Mouse (Mus musculus): Measurements from ENCODE around the gene Gli1. TPM values are rescaled to one million over a fixed set of nuclear protein-coding genes. Genes with fewer than 3 reads are reported as not detected.

Gli1 gene
- polyA plus RNA-seq (2012; rRNA removed): 2.0 and 3.2 TPM in 2 replicates

DNA sequence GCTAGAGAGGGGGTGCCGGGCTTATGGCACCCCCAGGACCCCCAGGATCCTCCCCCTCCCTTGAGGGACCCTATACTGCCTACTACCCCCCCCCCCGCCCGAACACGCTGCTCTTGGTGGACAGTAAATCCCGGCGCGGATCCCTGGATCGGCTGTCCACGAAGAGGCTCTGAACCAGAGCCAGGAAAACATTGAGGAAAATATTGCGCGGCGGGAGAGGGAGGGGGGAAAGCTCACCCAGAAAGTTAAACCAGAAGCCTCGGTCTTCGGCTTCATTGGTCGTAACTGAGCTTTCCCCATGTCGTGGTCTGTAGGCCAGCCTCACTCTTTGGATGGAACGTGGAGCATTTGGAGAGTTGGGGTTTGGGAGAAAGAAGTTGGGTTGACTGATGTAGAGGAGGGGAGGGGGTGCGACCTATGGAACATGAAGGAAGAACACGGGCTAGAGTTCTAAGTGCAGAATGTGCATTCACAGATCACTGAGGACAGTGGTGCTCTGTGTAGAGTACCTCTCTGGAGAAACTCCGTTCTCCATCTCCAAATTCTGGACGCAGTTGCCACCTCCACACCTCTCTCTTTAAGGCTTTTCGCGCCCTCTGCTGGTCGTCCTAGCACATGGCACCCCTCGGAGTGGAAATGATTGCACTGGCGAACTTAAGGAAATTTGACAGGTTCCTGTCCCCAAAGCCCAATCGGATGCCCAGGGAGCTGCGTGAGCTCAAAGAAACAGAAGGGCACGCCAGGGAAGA, at the start of gene Gli1:
TSS of gene Gli1 (minus strand) at position 84 of the 749 bp plus-strand sequence.
- peak; percentile 63 to 83 for DNase-seq (ENCODE audit: extremely low spot score in 1 of 2, low spot score in 1 of 2)

DNA sequence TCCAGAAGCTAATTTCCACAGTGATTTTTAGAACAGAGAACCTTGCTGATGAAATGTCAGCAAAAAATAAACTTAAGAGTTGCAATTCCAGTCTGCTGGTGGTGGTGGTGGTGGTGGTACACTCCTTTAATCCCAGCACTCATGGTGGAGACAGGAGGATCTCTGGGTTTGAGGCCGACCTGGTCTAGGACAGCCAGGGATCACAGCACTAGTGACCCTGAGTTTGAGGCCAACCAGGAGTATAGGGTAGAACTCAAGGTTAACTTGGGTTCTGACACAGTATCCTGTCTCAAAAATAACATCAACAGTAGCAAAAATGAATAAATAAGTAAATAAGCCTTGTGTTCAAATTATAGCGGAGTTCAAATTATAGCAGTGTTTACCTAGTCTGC, 40.0 kb upstream of the Gli1 start:
- no peak for DNase-seq (ENCODE audit: extremely low spot score in 1 of 2, low spot score in 1 of 2)

DNA sequence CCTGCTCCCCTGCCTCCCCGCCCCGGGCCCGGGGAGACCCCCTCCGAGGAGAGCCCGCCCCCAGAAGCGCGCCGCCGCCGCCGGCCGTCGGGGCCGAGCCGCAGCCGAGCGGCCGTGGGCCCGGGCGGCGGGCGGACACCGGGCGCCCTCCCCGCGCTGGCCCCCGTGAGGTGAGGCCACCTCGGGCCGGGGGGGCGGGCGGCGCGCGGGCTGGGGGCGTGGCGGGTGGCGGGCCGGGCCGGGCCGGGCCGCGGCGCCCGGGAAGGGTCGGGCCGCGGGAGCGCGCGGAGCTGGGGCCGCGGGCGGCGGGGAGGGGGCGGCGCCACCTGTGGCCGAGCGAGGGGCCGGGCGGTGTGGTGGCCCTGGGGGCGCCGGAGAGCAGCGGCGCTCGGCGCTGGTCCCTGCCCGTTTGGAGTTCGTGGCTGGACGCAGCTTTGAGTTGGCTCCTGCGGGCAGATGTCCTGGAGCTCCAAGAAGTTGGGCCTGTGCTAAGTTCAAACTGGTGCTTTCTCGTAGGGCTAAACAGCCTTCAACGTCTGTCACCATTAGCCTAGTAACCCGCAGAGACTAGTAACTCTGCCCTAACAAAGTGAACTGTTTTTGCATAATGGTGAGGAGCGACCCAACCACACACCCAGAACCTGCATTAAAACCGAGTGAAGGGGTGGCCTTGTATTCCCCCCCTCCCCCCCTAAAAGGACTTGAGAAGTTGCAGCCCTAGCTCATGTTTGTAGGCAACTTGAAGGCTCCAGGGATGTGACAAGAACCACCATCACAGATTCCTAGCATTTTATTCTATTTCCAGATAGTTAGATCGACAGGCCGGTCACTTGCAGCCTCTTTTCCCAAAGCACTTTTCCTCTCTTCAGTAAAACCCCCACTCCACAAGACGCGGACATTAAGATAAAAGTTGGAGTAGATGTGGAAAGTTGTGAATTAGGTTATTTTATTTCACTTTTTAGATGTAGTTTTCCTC, 39.3 kb upstream of the Gli1 start:
- DNase-seq (ENCODE audit: extremely low spot score in 1 of 2, low spot score in 1 of 2): peak in 1 of 2 experiments; percentile 25

DNA sequence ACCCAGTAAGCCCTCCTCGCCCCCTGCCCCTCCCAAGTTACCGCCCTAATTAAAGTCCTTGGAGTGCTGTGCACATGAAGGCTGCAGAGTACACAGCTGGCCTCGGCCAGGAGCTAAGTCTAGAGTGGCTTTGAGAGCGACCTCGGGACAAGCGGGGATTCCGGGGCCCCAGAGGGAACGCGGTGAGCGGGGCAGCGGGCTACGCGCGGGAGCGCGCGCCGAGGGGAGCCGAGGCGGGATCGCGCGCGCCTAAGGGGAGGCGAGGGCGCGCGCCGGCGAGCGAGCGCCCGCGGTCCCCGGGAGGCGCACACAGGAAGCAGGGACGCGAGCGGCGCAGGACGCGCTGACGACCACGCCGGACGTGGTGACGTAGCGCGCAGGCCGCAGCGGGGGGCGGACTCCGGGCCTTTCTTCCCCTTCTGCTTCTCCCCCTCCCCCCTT, 38.5 kb upstream of the Gli1 start, which contains the start of gene R3hdm2:
TSS of gene R3hdm2 (plus strand) at position 77 of the 441 bp plus-strand sequence.
- DNase-seq (ENCODE audit: extremely low spot score in 1 of 2, low spot score in 1 of 2): peak; percentile 80 to 90

DNA sequence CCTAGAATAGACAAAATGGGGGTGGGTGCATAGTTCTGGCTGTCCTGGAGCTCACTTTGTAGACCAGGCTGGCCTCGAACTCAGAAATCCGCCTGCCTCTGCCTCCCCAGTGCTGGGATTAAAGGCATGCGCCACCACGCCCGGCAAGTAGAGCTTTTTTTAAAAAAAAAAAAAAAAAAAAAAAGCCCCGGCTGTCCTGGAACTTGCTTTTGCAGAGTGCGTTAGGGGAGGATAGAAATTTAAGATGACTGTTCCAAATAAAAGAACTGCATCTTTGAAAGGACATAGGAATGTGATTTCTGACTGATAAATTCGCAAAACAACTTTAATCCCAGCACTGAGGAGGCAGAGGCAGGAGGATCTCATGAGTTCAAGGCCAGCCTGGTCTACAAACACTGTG, 37.9 kb upstream of the Gli1 start:
- DNase-seq (ENCODE audit: extremely low spot score in 1 of 2, low spot score in 1 of 2): no peak

DNA sequence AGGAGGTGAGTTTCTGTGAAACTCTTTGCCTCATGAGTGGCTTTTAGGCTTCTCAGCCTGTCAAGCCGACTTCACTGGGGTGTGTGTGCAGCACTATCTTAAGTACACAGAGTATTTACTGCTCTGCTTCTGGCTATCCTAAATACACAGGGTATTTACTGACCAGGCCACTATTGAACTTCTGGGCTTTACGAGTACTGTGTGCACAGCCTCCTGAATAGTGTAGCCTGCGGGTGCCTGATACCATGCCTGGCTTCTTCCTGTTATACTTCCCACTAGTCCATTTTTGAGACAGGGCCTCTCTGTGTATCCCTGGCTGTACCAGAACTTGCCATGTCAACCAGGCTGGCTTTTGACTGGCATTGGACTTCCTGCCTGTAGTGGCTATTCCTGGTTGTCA, 35.9 kb upstream of the Gli1 start:
- no peak for DNase-seq (ENCODE audit: extremely low spot score in 1 of 2, low spot score in 1 of 2)

DNA sequence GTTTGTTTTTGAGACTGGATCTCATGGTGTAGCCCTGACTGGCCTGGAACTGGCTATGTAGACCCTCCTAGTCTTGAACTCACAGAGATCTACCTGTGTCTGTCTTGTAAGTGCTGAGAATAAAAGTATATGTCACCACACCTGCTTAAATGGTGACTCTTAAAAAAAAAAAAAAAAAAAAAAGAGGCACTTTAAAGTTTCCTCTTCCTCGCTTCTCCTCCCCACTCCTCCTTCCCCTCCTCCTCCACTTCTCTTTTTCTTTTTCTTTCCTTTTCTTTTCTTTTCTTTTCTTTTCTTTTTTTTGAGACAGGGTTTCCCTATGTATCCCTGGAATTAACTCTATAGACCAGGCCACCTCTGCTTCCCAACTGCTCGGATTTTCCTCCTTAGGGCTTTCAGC, 29.2 kb upstream of the Gli1 start:
- no peak for DNase-seq (ENCODE audit: extremely low spot score in 1 of 2, low spot score in 1 of 2)

DNA sequence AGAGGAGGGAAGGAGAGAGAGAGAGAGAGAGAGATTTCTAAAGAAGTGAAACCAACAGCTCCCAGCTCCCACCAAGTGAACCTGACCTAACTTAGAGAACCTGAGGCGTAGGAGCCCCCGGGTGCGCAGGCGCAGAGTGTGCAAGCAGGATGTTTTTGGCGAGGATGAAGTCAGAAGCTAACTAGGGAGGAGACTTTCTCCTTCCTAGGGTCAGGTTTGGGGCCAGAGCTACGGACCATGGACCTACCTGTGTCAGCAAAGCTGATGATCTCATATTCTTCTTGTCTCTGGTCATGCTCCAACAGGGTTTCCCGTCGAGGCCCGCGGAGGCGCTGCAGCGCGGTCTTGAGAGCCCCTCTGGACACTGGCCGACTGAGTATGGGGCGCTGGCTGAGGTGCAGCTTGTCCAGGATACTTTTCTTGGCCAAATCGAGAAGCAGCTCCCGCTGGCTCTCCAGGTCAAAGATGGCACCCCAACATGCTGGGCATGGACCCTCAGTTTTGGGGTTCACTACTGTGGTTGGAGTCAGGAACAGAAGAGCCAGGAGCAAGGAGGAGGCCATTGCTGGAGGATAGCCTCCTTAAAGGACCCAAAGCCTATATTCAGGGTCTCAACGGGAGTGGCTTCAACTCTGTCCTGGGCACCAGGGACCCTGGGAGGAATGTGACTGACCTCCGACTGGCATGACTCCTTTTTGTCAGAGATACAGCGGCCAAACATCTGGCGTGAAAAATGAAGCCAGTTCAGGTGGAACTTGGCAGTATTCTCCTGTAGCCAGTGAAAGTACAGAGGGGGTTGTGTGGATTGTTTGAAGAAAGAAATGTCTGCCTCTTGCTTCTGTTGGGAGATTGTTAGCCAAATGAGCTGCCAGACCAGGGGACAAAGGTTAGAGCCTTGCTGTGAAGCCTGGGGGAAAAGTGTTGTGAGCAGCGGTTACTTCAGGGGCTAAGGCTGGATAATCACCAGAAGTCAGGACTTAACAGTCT, 28.4 kb upstream of the Gli1 start, which contains the start of gene Inhbc:
TSS of gene Inhbc (minus strand) at position 598 of the 987 bp plus-strand sequence.
- DNase-seq (ENCODE audit: extremely low spot score in 1 of 2, low spot score in 1 of 2): no peak

DNA sequence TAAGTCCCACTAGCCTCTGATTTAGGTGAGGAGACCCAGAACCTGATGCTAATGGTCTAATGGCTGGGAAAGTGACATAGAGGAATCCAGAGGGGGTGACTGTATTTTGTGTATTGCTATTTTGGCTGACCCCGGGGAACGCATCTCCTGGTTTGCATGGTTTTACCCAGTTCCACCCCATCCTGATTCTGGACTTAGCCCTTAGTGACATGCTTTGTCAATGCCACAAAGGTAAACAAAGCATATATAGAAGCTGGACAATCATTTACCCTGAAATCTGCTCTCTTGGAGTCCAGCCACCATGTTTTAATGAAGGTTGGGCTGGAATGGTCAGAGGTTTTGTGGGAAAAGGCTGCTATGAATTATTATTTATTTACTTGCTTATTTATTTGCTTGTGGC, 26.5 kb upstream of the Gli1 start:
- no peak for DNase-seq (ENCODE audit: extremely low spot score in 1 of 2, low spot score in 1 of 2)

DNA sequence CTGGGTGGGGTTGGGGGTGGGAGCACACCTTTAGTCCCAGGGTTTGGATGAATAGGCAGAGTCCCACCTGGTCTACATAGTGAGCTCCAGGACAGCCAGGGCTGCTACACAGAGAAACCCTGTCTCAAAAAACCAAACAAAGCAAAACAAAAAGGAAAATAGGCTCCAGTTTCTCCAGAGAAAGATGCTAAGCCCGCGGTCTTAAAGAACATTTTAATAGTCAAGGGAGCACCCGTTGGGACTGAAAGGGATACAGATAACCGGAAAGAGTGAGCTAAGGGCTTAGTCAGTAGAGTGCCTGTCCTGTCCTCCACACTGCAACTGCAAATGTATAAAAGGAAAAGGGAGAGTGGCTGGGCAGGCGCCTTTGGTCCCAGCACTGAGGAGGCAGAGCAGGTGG, 25.3 kb upstream of the Gli1 start:
- DNase-seq (ENCODE audit: extremely low spot score in 1 of 2, low spot score in 1 of 2): no peak

DNA sequence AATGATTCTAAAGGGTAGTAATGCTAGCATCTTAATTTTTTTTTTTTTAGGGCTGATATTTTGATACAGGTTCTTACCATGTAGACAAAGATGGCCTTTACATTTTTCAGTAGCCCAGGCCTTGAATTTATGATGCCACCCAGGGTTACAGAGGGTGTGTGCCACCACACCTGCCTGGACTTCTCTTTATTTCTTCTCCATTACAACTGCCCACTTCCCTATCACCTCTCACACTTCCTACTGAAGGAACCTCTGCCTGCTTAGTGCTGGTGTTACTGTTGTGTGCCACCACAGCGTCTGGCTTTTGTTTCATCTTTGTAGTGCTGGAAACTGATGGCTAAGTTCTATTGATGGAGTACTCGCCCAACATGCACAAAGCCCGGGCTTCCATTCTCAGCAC, 18.9 kb upstream of the Gli1 start:
- no peak for DNase-seq (ENCODE audit: extremely low spot score in 1 of 2, low spot score in 1 of 2)

DNA sequence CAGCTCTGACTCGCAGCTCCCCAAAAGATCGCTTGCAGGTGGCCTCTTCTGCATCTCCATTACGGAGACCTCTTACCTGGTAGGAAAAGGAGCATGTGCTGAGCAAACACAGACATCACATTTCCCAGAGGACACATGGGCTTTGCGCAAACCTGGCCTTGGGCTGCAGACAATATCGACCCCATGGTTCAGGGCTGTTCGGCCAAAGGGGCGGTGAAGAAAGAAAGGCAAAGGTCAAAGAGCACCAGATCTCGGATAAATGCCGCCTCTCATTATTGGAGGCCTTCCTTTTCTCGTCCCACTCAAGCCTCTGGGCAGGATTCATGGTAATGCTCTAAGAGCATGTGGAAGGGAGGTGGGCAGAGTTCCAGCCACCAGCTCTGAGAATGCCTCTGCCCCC, 13.6 kb upstream of the Gli1 start:
- DNase-seq (ENCODE audit: extremely low spot score in 1 of 2, low spot score in 1 of 2): no peak

DNA sequence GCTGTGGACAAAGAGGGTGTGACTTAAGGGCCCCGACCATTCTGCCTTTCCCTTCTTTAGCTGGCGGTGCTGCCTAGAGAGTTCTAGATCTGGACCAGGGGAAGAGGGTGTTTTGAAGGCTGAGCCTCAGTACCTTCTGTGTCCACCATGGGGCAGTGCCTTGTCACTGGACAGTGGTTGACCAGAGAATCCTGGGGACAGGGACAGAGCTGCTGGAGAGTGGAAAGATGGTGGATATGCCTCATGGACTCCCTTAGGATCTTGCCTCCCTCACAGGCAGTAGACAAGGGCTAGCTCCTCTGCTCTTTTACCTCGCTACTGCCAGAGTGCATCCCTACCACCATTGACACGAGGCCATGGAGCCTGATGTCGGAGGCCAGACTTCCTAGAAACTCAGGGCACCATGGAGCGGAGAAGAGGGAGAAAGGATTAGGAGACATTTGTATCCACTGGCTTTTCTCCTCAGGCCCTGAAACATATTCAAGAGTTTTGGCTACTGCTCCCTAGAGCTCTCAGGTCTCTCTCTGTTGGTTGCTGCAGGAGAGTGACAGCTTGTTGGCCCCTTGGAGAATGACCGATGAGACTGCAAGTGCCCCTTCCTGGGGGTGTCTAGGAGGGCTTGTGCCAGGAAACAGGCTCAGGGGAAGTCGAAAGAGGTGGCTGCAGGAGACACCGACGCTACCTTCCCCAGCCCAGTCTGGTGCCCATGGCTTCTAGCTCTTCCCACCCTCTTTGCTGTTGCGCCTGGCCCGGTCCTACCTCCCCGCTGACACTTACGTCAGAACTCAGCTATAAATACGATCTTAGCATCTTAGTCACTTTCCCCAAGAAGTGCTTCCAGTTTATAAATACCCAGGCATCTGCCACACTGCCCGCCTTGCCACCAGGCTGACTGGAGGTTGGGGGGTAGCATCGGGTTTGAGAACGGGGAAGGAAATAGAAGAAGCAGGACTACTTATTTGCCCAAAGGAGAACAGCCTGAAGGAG, 12.4 kb upstream of the Gli1 start, which contains the start of gene Inhbe:
TSS of gene Inhbe (minus strand) at position 503 of the 987 bp plus-strand sequence.
- DNase-seq (ENCODE audit: extremely low spot score in 1 of 2, low spot score in 1 of 2): peak; percentile 87 to 90

DNA sequence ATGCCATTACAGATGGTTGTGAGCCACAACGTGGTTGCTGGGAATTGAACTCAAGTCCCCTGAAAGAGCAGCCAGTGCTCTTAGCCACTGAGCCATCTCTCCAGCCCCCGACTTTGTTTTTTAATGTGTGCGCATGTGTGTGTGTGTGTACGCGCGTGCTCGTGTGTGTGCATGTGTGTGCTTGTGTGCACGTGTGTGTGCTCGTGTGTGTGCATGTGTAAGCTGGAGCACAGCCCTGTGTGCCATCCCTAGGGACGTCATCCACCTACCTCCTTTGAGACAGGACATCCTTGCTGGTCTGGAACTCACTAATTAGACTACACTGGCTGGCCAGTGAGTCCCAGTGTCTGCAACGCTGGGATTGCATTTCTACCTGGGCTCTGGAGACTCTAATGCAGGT, 11.0 kb upstream of the Gli1 start:
- DNase-seq (ENCODE audit: extremely low spot score in 1 of 2, low spot score in 1 of 2): no peak

DNA sequence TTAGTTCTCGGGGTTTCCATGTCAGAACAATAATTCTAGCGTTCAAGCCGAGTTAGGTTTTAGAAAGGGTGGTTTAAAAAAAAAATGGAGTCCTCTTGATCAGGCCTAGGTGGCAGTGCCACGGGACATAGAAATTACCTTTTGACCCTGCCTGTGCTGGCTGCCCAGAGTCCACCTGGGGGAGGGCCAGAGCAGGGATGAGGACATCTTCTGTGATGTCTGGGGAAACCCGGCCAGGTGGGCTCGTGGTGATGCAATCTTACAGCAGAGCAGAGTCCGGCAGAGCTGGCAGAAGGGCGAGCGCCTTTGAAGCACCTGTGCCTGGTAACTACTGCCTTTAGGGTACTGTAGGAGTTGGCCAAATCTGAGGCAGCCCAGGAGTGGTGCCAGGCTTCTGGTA, 10.4 kb upstream of the Gli1 start:
- no peak for DNase-seq (ENCODE audit: extremely low spot score in 1 of 2, low spot score in 1 of 2)

DNA sequence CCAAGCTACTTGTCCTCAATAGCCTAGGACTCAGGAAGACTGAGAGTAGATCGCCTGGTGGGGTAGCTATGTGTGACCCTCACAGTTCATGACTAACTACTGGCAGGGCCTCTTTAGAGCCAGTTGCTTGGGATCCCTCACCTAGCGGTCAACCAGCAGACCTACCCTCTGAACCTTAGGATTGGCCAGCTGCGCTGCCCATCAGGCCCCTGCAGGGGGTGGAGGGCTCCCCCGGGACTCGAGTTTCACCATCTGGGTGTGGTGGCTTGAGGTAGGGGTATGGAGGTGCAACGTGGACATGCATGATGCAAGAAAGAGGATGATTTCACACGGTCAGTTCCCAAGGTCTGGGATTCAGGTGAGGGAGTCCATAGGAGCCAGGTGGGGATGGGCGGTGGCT, 9.9 kb upstream of the Gli1 start:
- no peak for DNase-seq (ENCODE audit: extremely low spot score in 1 of 2, low spot score in 1 of 2)

DNA sequence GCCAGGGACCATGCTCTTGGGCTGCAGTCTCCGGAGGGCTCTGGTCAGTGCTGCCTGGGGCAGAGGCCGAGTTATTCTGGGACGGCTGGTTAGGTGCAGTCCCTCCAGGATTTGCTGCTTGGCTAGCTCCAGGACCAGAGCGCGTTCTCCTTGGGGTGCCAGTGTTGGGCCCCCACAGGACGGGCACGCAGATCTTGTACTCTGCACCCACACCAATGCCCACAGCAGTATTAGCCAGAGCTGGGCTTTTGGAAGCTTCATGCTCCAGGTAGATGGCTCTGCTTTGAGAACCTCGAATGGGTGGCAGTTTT, 9.5 kb upstream of the Gli1 start:
- no peak for DNase-seq (ENCODE audit: extremely low spot score in 1 of 2, low spot score in 1 of 2)

DNA sequence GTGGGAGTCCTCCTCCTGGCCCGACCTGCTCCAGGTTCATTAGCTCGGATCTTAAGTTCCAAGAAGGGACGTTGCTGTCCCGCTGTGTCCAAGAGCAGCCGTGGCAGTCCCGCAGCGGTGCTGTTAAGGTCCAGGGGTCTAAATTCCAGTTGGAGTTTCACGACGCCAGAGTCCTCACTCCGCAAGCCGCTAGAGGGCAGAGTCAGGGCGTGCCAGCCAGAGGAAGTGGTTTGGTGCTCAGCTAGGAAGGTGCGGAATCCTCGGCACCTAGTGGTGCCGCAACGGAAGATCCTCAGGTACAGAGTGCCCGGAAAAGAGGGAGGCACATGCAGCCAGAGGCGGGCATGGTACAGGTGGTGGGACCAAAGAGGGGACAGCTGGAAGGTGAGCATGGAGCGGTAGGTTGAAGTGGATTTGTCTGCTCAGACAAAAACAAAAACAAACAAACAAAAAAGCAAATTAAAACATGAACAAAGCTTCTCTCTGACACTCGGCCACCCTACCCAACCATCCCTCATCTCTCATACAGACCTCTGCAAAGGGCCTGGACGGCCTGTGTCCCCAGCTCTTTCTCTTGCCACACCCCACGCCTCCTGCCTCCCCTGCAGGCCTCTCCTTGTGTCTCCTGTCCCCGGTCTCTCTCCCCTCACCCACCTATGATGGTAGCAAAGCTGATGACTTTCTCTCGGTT, 9.0 kb upstream of the Gli1 start:
- peak; percentile 40 to 82 for DNase-seq (ENCODE audit: extremely low spot score in 1 of 2, low spot score in 1 of 2)

All from frontal cortex, adult 2 months (tissue).